Mouse (Mus musculus): ENCODE results near the gene Sipa1l3. TPM values are rescaled to one million over a fixed set of nuclear protein-coding genes. Genes with fewer than 3 reads are reported as not detected.

The Sipa1l3 gene
- polyA plus RNA-seq, 1 experiment = 19.0 TPM

GRCm38 (mm10) chr7:29411216-29411816 is 107.1 kb downstream of the Sipa1l3 start:
- Histone ChIP-seq H3K79me2 (ENCODE audit: control insufficient read depth, insufficient read depth) (no peaks in the 10 kb centered on the region), H3K36me3 (ENCODE audit: control insufficient read depth, insufficient read depth) (no peaks in the 10 kb centered on the region), H3K4me2 (ENCODE audit: low read depth) (no peak overlapping the region), H3K4me3 (no peak overlapping the region), H3K27me3 (ENCODE audit: control insufficient read depth, insufficient read depth, insufficient read length) (no peaks in the 10 kb centered on the region), H3ac (ENCODE audit: control insufficient read depth, insufficient read length) (no peak overlapping the region)
- TF ChIP-seq USF1 (IDR thresholded peaks at IDR 0.05; ENCODE audit: low read depth) (no peak), MYOD1 (IDR thresholded peaks at IDR 0.05; ENCODE audit: control insufficient read depth in 1 of 3, insufficient read length in 2 of 3, low read depth in 2 of 3) (no peak), MYOG (IDR thresholded peaks at IDR 0.05; ENCODE audit: control insufficient read depth in 1 of 3, insufficient read depth in 1 of 3, insufficient read length in 2 of 3, low read depth in 2 of 3) (no peak), TCF3 (IDR thresholded peaks at IDR 0.05; ENCODE audit: insufficient read length, low read depth) (no peak), SRF (IDR thresholded peaks at IDR 0.05; ENCODE audit: control insufficient read depth, insufficient read length, low read depth) (no peak), REST (IDR thresholded peaks at IDR 0.05; ENCODE audit: insufficient read depth, insufficient read length) (no peak), TCF12 (IDR thresholded peaks at IDR 0.05; ENCODE audit: insufficient read depth, poor library complexity, severe bottlenecking) (no peak), MAX (IDR thresholded peaks at IDR 0.05; ENCODE audit: low read depth) (no peak), POLR2AphosphoS2 (IDR thresholded peaks at IDR 0.05; ENCODE audit: insufficient read length, low read depth) (no peak), CEBPB (IDR thresholded peaks at IDR 0.05; ENCODE audit: insufficient read depth, poor library complexity, severe bottlenecking) (no peak), POLR2A (IDR thresholded peaks at IDR 0.05; ENCODE audit: insufficient read length, low read depth) (no peak), E2F4 (IDR thresholded peaks at IDR 0.05; ENCODE audit: insufficient read depth) (no peak)

- TF ChIP-seq POLR2AphosphoS2 (IDR thresholded peaks at IDR 0.05; ENCODE audit: insufficient read length, low read depth) = no peak
- peak in 1 of 3 experiments; percentile 44 for TF ChIP-seq MYOD1 (IDR thresholded peaks at IDR 0.05; ENCODE audit: control insufficient read depth in 1 of 3, insufficient read length in 2 of 3, low read depth in 2 of 3)
- TF ChIP-seq MYOG (IDR thresholded peaks at IDR 0.05; ENCODE audit: control insufficient read depth in 1 of 3, insufficient read depth in 1 of 3, insufficient read length in 2 of 3, low read depth in 2 of 3) = peak in 1 of 3 experiments; percentile 72
- Histone ChIP-seq H3K4me2 (ENCODE audit: low read depth) (no peak overlapping the region), H3K36me3 (ENCODE audit: control insufficient read depth, insufficient read depth) (no peaks in the 10 kb centered on the region), H3K4me3 (no peak overlapping the region), H3K79me2 (ENCODE audit: control insufficient read depth, insufficient read depth) (no peaks in the 10 kb centered on the region), H3K27me3 (ENCODE audit: control insufficient read depth, insufficient read depth, insufficient read length) (no peaks in the 10 kb centered on the region), H3ac (ENCODE audit: control insufficient read depth, insufficient read length) (no peak overlapping the region)
Measured at GRCm38 (mm10) chr7:29410402-29410801, 108.0 kb downstream of the Sipa1l3 start.

- H3K4me3 ChIP-seq = no peak overlapping the region
- no peaks in the 10 kb centered on the region for H3K79me2 ChIP-seq (ENCODE audit: control insufficient read depth, insufficient read depth)
- no peaks in the 10 kb centered on the region for H3K27me3 ChIP-seq (ENCODE audit: control insufficient read depth, insufficient read depth, insufficient read length)
- H3ac ChIP-seq (ENCODE audit: control insufficient read depth, insufficient read length) = no peak overlapping the region
- TF ChIP-seq TCF12 (IDR thresholded peaks at IDR 0.05; ENCODE audit: insufficient read depth, poor library complexity, severe bottlenecking) (no peak), MYOD1 (IDR thresholded peaks at IDR 0.05; ENCODE audit: control insufficient read depth in 1 of 3, insufficient read length in 2 of 3, low read depth in 2 of 3) (no peak), POLR2A (IDR thresholded peaks at IDR 0.05; ENCODE audit: insufficient read length, low read depth) (no peak), MAX (IDR thresholded peaks at IDR 0.05; ENCODE audit: low read depth) (no peak), MYOG (IDR thresholded peaks at IDR 0.05; ENCODE audit: control insufficient read depth in 1 of 3, insufficient read depth in 1 of 3, insufficient read length in 2 of 3, low read depth in 2 of 3) (no peak), SRF (IDR thresholded peaks at IDR 0.05; ENCODE audit: control insufficient read depth, insufficient read length, low read depth) (no peak), CEBPB (IDR thresholded peaks at IDR 0.05; ENCODE audit: insufficient read depth, poor library complexity, severe bottlenecking) (no peak)
- H3K36me3 ChIP-seq (ENCODE audit: control insufficient read depth, insufficient read depth) = no peaks in the 10 kb centered on the region
- no peak overlapping the region for H3K4me2 ChIP-seq (ENCODE audit: low read depth)
Measured at GRCm38 (mm10) chr7:29406855-29407254, 111.6 kb downstream of the Sipa1l3 start.

- Histone ChIP-seq H3ac (ENCODE audit: control insufficient read depth, insufficient read length) (no peak overlapping the region), H3K4me2 (ENCODE audit: low read depth) (no peak overlapping the region), H3K4me3 (no peak overlapping the region), H3K79me2 (ENCODE audit: control insufficient read depth, insufficient read depth) (no peaks in the 10 kb centered on the region), H3K36me3 (ENCODE audit: control insufficient read depth, insufficient read depth) (no peaks in the 10 kb centered on the region), H3K27me3 (ENCODE audit: control insufficient read depth, insufficient read depth, insufficient read length) (no peaks in the 10 kb centered on the region)
- TF ChIP-seq POLR2AphosphoS2 (IDR thresholded peaks at IDR 0.05; ENCODE audit: insufficient read length, low read depth) = no peak
- TF ChIP-seq REST (IDR thresholded peaks at IDR 0.05; ENCODE audit: insufficient read depth, insufficient read length) = no peak
- TF ChIP-seq TCF3 (IDR thresholded peaks at IDR 0.05; ENCODE audit: insufficient read length, low read depth) = no peak
- no peak for TF ChIP-seq E2F4 (IDR thresholded peaks at IDR 0.05; ENCODE audit: insufficient read depth)
- TF ChIP-seq SRF (IDR thresholded peaks at IDR 0.05; ENCODE audit: control insufficient read depth, insufficient read length, low read depth) = no peak
- TF ChIP-seq TCF12 (IDR thresholded peaks at IDR 0.05; ENCODE audit: insufficient read depth, poor library complexity, severe bottlenecking) = no peak
- TF ChIP-seq USF1 (IDR thresholded peaks at IDR 0.05; ENCODE audit: low read depth) = no peak
- TF ChIP-seq MYOG (IDR thresholded peaks at IDR 0.05; ENCODE audit: control insufficient read depth in 1 of 3, insufficient read depth in 1 of 3, insufficient read length in 2 of 3, low read depth in 2 of 3) = no peak
Measured at GRCm38 (mm10) chr7:29404126-29404525, 114.3 kb downstream of the Sipa1l3 start.

- H3K36me3 ChIP-seq (ENCODE audit: control insufficient read depth, insufficient read depth) = no peaks in the 10 kb centered on the region
- no peak for TF ChIP-seq TCF12 (IDR thresholded peaks at IDR 0.05; ENCODE audit: insufficient read depth, poor library complexity, severe bottlenecking)
- TF ChIP-seq CEBPB (IDR thresholded peaks at IDR 0.05; ENCODE audit: insufficient read depth, poor library complexity, severe bottlenecking) = no peak
- no peak for TF ChIP-seq REST (IDR thresholded peaks at IDR 0.05; ENCODE audit: insufficient read depth, insufficient read length)
- TF ChIP-seq POLR2AphosphoS2 (IDR thresholded peaks at IDR 0.05; ENCODE audit: insufficient read length, low read depth) = no peak
- no peak for TF ChIP-seq MYOG (IDR thresholded peaks at IDR 0.05; ENCODE audit: control insufficient read depth in 1 of 3, insufficient read depth in 1 of 3, insufficient read length in 2 of 3, low read depth in 2 of 3)
- TF ChIP-seq SRF (IDR thresholded peaks at IDR 0.05; ENCODE audit: control insufficient read depth, insufficient read length, low read depth) = no peak
- no peak for TF ChIP-seq MYOD1 (IDR thresholded peaks at IDR 0.05; ENCODE audit: control insufficient read depth in 1 of 3, insufficient read length in 2 of 3, low read depth in 2 of 3)
- no peak for TF ChIP-seq MAX (IDR thresholded peaks at IDR 0.05; ENCODE audit: low read depth)
- TF ChIP-seq E2F4 (IDR thresholded peaks at IDR 0.05; ENCODE audit: insufficient read depth) = no peak
- TF ChIP-seq TCF3 (IDR thresholded peaks at IDR 0.05; ENCODE audit: insufficient read length, low read depth) = no peak
- TF ChIP-seq POLR2A (IDR thresholded peaks at IDR 0.05; ENCODE audit: insufficient read length, low read depth) = no peak
- no peak for TF ChIP-seq USF1 (IDR thresholded peaks at IDR 0.05; ENCODE audit: low read depth)
- H3K4me3 ChIP-seq = no peak overlapping the region
- no peak overlapping the region for H3K4me2 ChIP-seq (ENCODE audit: low read depth)
- H3K27me3 ChIP-seq (ENCODE audit: control insufficient read depth, insufficient read depth, insufficient read length) = no peaks in the 10 kb centered on the region
- H3K79me2 ChIP-seq (ENCODE audit: control insufficient read depth, insufficient read depth) = no peaks in the 10 kb centered on the region
- no peak overlapping the region for H3ac ChIP-seq (ENCODE audit: control insufficient read depth, insufficient read length)
Measured at GRCm38 (mm10) chr7:29402015-29402414, 116.4 kb downstream of the Sipa1l3 start.
